Mouse (Mus musculus): ENCODE data around the gene Chd9. TPM values are rescaled to one million over a fixed set of nuclear protein-coding genes. Genes with fewer than 3 reads are reported as not detected.

The Chd9 gene
- polyA plus RNA-seq, 1 experiment from 2014 or later: 25.3 TPM

- Histone ChIP-seq H3K27ac (ENCODE audit: low read depth, low read length) (no peak overlapping the region), H3K4me1 (replicated peaks; ENCODE audit: control insufficient read depth, insufficient read depth, low read length) (no peaks in the 10 kb centered on the region), H3K9me3 (ENCODE audit: control insufficient read depth, low read length) (no peaks in the 10 kb centered on the region), H3K36me3 (ENCODE audit: control insufficient read depth, insufficient read depth, low read length) (no peaks in the 10 kb centered on the region), H3K4me3 (ENCODE audit: low read depth, low read length) (no peak overlapping the region), H3K9ac (ENCODE audit: low read depth, low read length) (no peak overlapping the region), H3K4me2 (no peak overlapping the region), H3K27me3 (replicated peaks; ENCODE audit: control insufficient read depth, insufficient read depth, low read length) (no peaks in the 10 kb centered on the region)
- DNase-seq (ENCODE audit: low spot score) (no peak), ATAC-seq (replicated peaks; ENCODE audit: low FRiP score) (no peak)
- WGBS: 74% methylated on average over 11 of the region's 11 CpGs
These were observed 21.4 kb downstream of the Chd9 start for GRCm38 (mm10) chr8:90849462-90850050.

GRCm38 (mm10) chr8:90851544-90851943 lies 23.4 kb downstream of the Chd9 start:
- no peak for DNase-seq (ENCODE audit: low spot score)

GRCm38 (mm10) chr8:90853971-90854670 lies 26.0 kb downstream of the Chd9 start:
- H3K27me3 ChIP-seq (replicated peaks; ENCODE audit: control insufficient read depth, insufficient read depth, low read length): no peaks in the 10 kb centered on the region
- H3K9me3 ChIP-seq (ENCODE audit: control insufficient read depth, low read length): no peaks in the 10 kb centered on the region
- H3K4me2 ChIP-seq: no peak overlapping the region
- no peak overlapping the region for H3K27ac ChIP-seq (ENCODE audit: low read depth, low read length)
- no peaks in the 10 kb centered on the region for H3K36me3 ChIP-seq (ENCODE audit: control insufficient read depth, insufficient read depth, low read length)
- H3K4me3 ChIP-seq (ENCODE audit: low read depth, low read length): no peak overlapping the region
- no peak overlapping the region for H3K9ac ChIP-seq (ENCODE audit: low read depth, low read length)
- no peaks in the 10 kb centered on the region for H3K4me1 ChIP-seq (replicated peaks; ENCODE audit: control insufficient read depth, insufficient read depth, low read length)
- no peak for ATAC-seq (replicated peaks; ENCODE audit: low FRiP score)
- DNase-seq (ENCODE audit: low spot score): no peak
- WGBS: 73% methylated on average over 9 of the region's 9 CpGs

More at GRCm38 (mm10) chr8:90851544-90851943, 23.4 kb downstream of the Chd9 start:
- Histone ChIP-seq H3K9me3 (ENCODE audit: control insufficient read depth, low read length) (no peaks in the 10 kb centered on the region), H3K4me2 (no peak overlapping the region), H3K9ac (ENCODE audit: low read depth, low read length) (no peak overlapping the region), H3K27me3 (replicated peaks; ENCODE audit: control insufficient read depth, insufficient read depth, low read length) (no peaks in the 10 kb centered on the region), H3K27ac (ENCODE audit: low read depth, low read length) (no peak overlapping the region), H3K36me3 (ENCODE audit: control insufficient read depth, insufficient read depth, low read length) (no peaks in the 10 kb centered on the region), H3K4me3 (ENCODE audit: low read depth, low read length) (no peak overlapping the region), H3K4me1 (replicated peaks; ENCODE audit: control insufficient read depth, insufficient read depth, low read length) (no peaks in the 10 kb centered on the region)
- WGBS: 59% methylated on average over 8 of the region's 8 CpGs
- no peak for ATAC-seq (replicated peaks; ENCODE audit: low FRiP score)

DNA sequence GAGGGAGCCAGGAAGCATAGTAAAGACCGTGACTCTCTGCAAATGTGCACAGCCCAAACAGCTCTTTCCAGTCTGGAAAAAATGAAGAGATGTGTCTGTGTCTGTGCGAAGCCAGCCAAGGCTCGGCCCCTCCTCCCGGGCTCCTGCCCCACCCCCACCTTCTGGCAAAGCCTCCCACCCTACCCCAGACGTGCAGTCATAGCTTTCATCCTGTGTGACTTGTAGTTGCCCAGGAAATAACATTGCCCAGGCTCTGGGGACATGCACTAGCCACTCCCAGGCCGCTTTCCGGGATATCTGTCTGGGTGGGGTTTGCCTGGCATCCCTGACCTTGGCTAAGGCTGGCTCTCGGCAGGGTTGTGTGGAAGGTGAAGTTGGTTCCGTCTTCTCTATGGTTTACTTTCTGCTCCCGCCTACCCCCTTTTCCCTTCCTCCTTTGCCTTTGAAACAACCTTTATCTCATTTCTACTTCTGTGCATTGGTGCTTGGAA lies 26.6 kb downstream of the Chd9 start:
- Histone ChIP-seq H3K4me3 (ENCODE audit: low read depth, low read length) (no peak overlapping the region), H3K27me3 (replicated peaks; ENCODE audit: control insufficient read depth, insufficient read depth, low read length) (no peaks in the 10 kb centered on the region), H3K9me3 (ENCODE audit: control insufficient read depth, low read length) (no peaks in the 10 kb centered on the region), H3K36me3 (ENCODE audit: control insufficient read depth, insufficient read depth, low read length) (no peaks in the 10 kb centered on the region), H3K4me2 (0 out of 2 replicates have a peak overlapping the region, but pooled peaks have one; percentile 7), H3K9ac (ENCODE audit: low read depth, low read length) (no peak overlapping the region), H3K4me1 (replicated peaks; ENCODE audit: control insufficient read depth, insufficient read depth, low read length) (no peaks in the 10 kb centered on the region), H3K27ac (ENCODE audit: low read depth, low read length) (no peak overlapping the region)
- DNase-seq (ENCODE audit: low spot score) (no peak), ATAC-seq (replicated peaks; ENCODE audit: low FRiP score) (peak; percentile 39; the same call in 1 of the 2 replicates)
- 26% methylated on average over 10 of the region's 10 CpGs for WGBS

DNA sequence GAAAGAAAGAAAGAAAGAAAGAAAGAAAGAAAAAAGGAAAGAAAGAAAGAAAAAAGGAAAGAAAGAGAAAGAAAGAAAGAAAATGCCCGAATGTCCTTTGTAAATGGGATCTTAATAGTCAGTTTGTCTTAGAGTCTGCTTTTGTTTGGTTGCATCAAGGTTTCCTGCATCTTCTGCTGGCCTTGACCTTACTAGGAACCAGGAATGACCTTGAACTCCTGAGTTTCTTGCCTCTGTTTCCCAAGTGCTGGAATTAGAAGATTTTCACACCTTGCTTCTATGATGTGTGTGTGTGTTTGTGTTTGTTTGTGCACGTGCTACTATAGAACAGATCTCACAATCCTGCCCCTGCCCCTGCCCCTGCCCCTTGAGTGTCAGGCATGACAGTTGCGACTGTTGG lies 28.0 kb downstream of the Chd9 start:
- H3K4me3 ChIP-seq (ENCODE audit: low read depth, low read length): no peak overlapping the region
- no peaks in the 10 kb centered on the region for H3K36me3 ChIP-seq (ENCODE audit: control insufficient read depth, insufficient read depth, low read length)
- no peaks in the 10 kb centered on the region for H3K27me3 ChIP-seq (replicated peaks; ENCODE audit: control insufficient read depth, insufficient read depth, low read length)
- no peaks in the 10 kb centered on the region for H3K4me1 ChIP-seq (replicated peaks; ENCODE audit: control insufficient read depth, insufficient read depth, low read length)
- no peaks in the 10 kb centered on the region for H3K9me3 ChIP-seq (ENCODE audit: control insufficient read depth, low read length)
- no peak overlapping the region for H3K9ac ChIP-seq (ENCODE audit: low read depth, low read length)
- no peak overlapping the region for H3K4me2 ChIP-seq
- WGBS: 86% methylated on average over 3 of the region's 3 CpGs
- ATAC-seq (replicated peaks; ENCODE audit: low FRiP score) (no peak), DNase-seq (ENCODE audit: low spot score) (no peak)
- H3K27ac ChIP-seq (ENCODE audit: low read depth, low read length): no peak overlapping the region

GRCm38 (mm10) chr8:90856952-90857351 lies 28.8 kb downstream of the Chd9 start:
- no peaks in the 10 kb centered on the region for H3K9me3 ChIP-seq (ENCODE audit: control insufficient read depth, low read length)
- no peaks in the 10 kb centered on the region for H3K36me3 ChIP-seq (ENCODE audit: control insufficient read depth, insufficient read depth, low read length)
- no peak overlapping the region for H3K27ac ChIP-seq (ENCODE audit: low read depth, low read length)
- H3K9ac ChIP-seq (ENCODE audit: low read depth, low read length): no peak overlapping the region
- H3K27me3 ChIP-seq (replicated peaks; ENCODE audit: control insufficient read depth, insufficient read depth, low read length): no peaks in the 10 kb centered on the region
- DNase-seq (ENCODE audit: low spot score) (no peak), ATAC-seq (replicated peaks; ENCODE audit: low FRiP score) (no peak)
- H3K4me1 ChIP-seq (replicated peaks; ENCODE audit: control insufficient read depth, insufficient read depth, low read length): peaks cover 3% of the 10 kb centered on the region; the same call in 1 of the 2 replicates
- WGBS: 27% methylated on average over 1 of the region's 1 CpGs
- H3K4me2 ChIP-seq: no peak overlapping the region
- no peak overlapping the region for H3K4me3 ChIP-seq (ENCODE audit: low read depth, low read length)

GRCm38 (mm10) chr8:90858071-90858470 lies 29.9 kb downstream of the Chd9 start:
- Histone ChIP-seq H3K27me3 (replicated peaks; ENCODE audit: control insufficient read depth, insufficient read depth, low read length) (no peaks in the 10 kb centered on the region), H3K4me2 (no peak overlapping the region), H3K27ac (ENCODE audit: low read depth, low read length) (no peak overlapping the region), H3K36me3 (ENCODE audit: control insufficient read depth, insufficient read depth, low read length) (no peaks in the 10 kb centered on the region), H3K9me3 (ENCODE audit: control insufficient read depth, low read length) (no peaks in the 10 kb centered on the region), H3K4me3 (ENCODE audit: low read depth, low read length) (no peak overlapping the region), H3K4me1 (replicated peaks; ENCODE audit: control insufficient read depth, insufficient read depth, low read length) (peaks cover 7% of the 10 kb centered on the region; the same call in 1 of the 2 replicates), H3K9ac (ENCODE audit: low read depth, low read length) (no peak overlapping the region)
- WGBS: 96% methylated on average over 2 of the region's 2 CpGs
- DNase-seq (ENCODE audit: low spot score): no peak
- no peak for ATAC-seq (replicated peaks; ENCODE audit: low FRiP score)

DNA sequence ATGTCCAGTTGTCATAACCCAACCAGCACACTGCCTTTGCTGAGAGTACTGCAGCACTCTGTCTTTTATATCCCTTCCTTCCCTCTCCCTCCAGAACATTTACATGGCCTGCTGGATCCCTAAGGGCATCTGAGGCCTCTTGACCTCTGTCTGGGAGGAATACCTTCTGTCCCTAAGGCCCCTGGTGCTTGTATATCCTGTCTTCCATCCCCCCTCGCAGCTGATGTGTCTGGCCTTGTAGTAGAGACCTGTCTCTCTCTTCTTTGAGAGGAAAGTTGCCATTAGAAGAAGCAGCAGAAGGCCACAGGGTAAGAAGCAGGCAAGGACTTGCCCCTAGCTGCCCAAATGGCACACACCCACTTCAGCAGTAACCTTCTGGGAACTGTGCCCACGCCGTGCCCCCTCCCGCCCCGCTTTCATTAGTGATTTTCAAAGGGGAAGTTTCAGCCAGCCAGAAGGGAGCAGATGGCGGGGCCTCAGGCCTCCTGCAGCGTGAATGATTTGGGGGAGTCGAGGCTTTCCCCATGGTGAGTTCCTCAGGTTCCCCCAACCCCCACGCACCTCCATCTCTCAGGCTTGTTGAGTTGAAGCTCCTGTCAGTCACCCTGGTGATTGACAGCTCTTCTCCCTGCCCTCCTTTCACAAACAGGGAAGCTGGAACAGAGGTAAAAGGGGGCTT lies 33.3 kb downstream of the Chd9 start:
- H3K9ac ChIP-seq (ENCODE audit: low read depth, low read length): no peak overlapping the region
- H3K4me3 ChIP-seq (ENCODE audit: low read depth, low read length): no peak overlapping the region
- peak overlapping the region; percentile 17; the same call in 1 of the 2 replicates for H3K27ac ChIP-seq (ENCODE audit: low read depth, low read length)
- peaks cover 7% of the 10 kb centered on the region; the same call in 1 of the 2 replicates for H3K4me1 ChIP-seq (replicated peaks; ENCODE audit: control insufficient read depth, insufficient read depth, low read length)
- WGBS: 16% methylated on average over 9 of the region's 9 CpGs
- peak overlapping the region; percentile 30 for H3K4me2 ChIP-seq
- DNase-seq (ENCODE audit: low spot score) (no peak), ATAC-seq (replicated peaks; ENCODE audit: low FRiP score) (peak; percentile 32; the same call in 1 of the 2 replicates)
- no peaks in the 10 kb centered on the region for H3K36me3 ChIP-seq (ENCODE audit: control insufficient read depth, insufficient read depth, low read length)
- no peaks in the 10 kb centered on the region for H3K9me3 ChIP-seq (ENCODE audit: control insufficient read depth, low read length)
- no peaks in the 10 kb centered on the region for H3K27me3 ChIP-seq (replicated peaks; ENCODE audit: control insufficient read depth, insufficient read depth, low read length)
